Mouse (Mus musculus): ENCODE measurements around the gene Calr4. TPM values are rescaled to one million over a fixed set of nuclear protein-coding genes. Genes with fewer than 3 reads are reported as not detected.

Gene Calr4
- total and polyA plus RNA-seq, 3 experiments, result not detected

- in situ Hi-C loops (cut with MboI; ENCODE audit: low pct_ligation_motif_present, low pct_unique_long_range_greater_than_20kb, low sequenced_read_pairs) (no loop called here), dilution Hi-C loops (cut with MboI; ENCODE audit: extremely low pct_ligation_motif_present, extremely low pct_unique_long_range_greater_than_20kb, low sequenced_read_pairs) (no loop called here)
- no peaks in the 10 kb centered on the region for H3K36me3 ChIP-seq (replicated peaks in 1 of 2; ENCODE audit: control insufficient read depth in 1 of 2, insufficient read depth in 1 of 2, low read length in 1 of 2)
These were observed 20.3 kb upstream of the Calr4 start for GRCm38 (mm10) chr4:109213986-109214385.

GRCm38 (mm10) chr4:109218008-109218407 lies 16.3 kb upstream of the Calr4 start:
- H3K9ac ChIP-seq (ENCODE audit: insufficient read depth, low read depth), result no peak overlapping the region
- dilution Hi-C loops (cut with MboI; ENCODE audit: extremely low pct_ligation_motif_present, extremely low pct_unique_long_range_greater_than_20kb, low sequenced_read_pairs) (no loop called here), in situ Hi-C loops (cut with MboI; ENCODE audit: low pct_ligation_motif_present, low pct_unique_long_range_greater_than_20kb, low sequenced_read_pairs) (no loop called here)
- TF ChIP-seq ZNF384 (IDR thresholded peaks at IDR 0.05; ENCODE audit: low read depth, low read length), result no peak
- no peak for TF ChIP-seq TCF12 (IDR thresholded peaks at IDR 0.05; ENCODE audit: low read depth, low read length)
- no peak for TF ChIP-seq GABPA (IDR thresholded peaks at IDR 0.05; ENCODE audit: insufficient replicate concordance, low read depth, low read length)
- TF ChIP-seq SIN3A (IDR thresholded peaks at IDR 0.05; ENCODE audit: low read length), result no peak
- no peak for TF ChIP-seq NELFE (IDR thresholded peaks at IDR 0.05; ENCODE audit: low read depth, low read length)
- TF ChIP-seq MEF2A (IDR thresholded peaks at IDR 0.05; ENCODE audit: borderline replicate concordance, low read depth, low read length), result no peak
- TF ChIP-seq ZMIZ1 (IDR thresholded peaks at IDR 0.05; ENCODE audit: low read depth, low read length), result no peak
- TF ChIP-seq MYC (IDR thresholded peaks at IDR 0.05; ENCODE audit: low read depth, low read length), result no peak
- TF ChIP-seq ELF1 (IDR thresholded peaks at IDR 0.05; ENCODE audit: low read depth, low read length), result no peak
- no peak for TF ChIP-seq IRF4 (IDR thresholded peaks at IDR 0.05; ENCODE audit: low read depth, low read length)
- no peak for TF ChIP-seq EP300 (IDR thresholded peaks at IDR 0.05; ENCODE audit: low read length)
- TF ChIP-seq ZC3H11A (IDR thresholded peaks at IDR 0.05; ENCODE audit: low read depth, low read length), result no peak
- no peak for TF ChIP-seq MAX (IDR thresholded peaks at IDR 0.05; ENCODE audit: low read length)
- TF ChIP-seq POLR2AphosphoS2 (IDR thresholded peaks at IDR 0.05; ENCODE audit: low read depth, low read length), result no peak
- TF ChIP-seq BHLHE40 (IDR thresholded peaks at IDR 0.05; ENCODE audit: low read depth, low read length), result no peak
- no peak for TF ChIP-seq ZKSCAN1 (IDR thresholded peaks at IDR 0.05; ENCODE audit: borderline replicate concordance, low read depth, low read length)
- TF ChIP-seq HCFC1 (IDR thresholded peaks at IDR 0.05; ENCODE audit: low read depth, low read length), result no peak
- TF ChIP-seq POLR2A (IDR thresholded peaks at IDR 0.05; ENCODE audit: low read depth, low read length), result no peak
- TF ChIP-seq RAD21 (IDR thresholded peaks at IDR 0.05; ENCODE audit: low read depth, low read length), result no peak
- no peaks in the 10 kb centered on the region for H3K9me3 ChIP-seq (replicated peaks; ENCODE audit: low read length)
- H3K4me1 ChIP-seq (ENCODE audit: control insufficient read depth in 1 of 2, insufficient read depth in 2 of 2), result peaks cover 8 to 17% of the 10 kb centered on the region in 2 experiments; a peak in 3 of 4 replicates
- H3K4me3 ChIP-seq (replicated peaks in 1 of 3; ENCODE audit: low read depth in 2 of 3, low read length in 2 of 3, poor library complexity in 1 of 3), result no peak overlapping the region
- H3K79me2 ChIP-seq (replicated peaks; ENCODE audit: control insufficient read depth, extremely low read depth, insufficient read depth, poor library complexity, severe bottlenecking), result no peaks in the 10 kb centered on the region
- H3K4me2 ChIP-seq (ENCODE audit: insufficient read depth, low read depth, poor library complexity, severe bottlenecking), result no peak overlapping the region
- no peak overlapping the region for H3K27ac ChIP-seq (ENCODE audit: insufficient read depth, low read depth)
- no peaks in the 10 kb centered on the region for H3K27me3 ChIP-seq (replicated peaks)
- no peaks in the 10 kb centered on the region for H3K36me3 ChIP-seq (replicated peaks in 1 of 2; ENCODE audit: control insufficient read depth in 1 of 2, insufficient read depth in 1 of 2, low read length in 1 of 2)
- DNase-seq (ENCODE audit: extremely low read depth), result no peak

More at GRCm38 (mm10) chr4:109213986-109214385, 20.3 kb upstream of the Calr4 start:
- Histone ChIP-seq H3K9ac (ENCODE audit: insufficient read depth, low read depth) (no peak overlapping the region), H3K4me2 (ENCODE audit: insufficient read depth, low read depth, poor library complexity, severe bottlenecking) (no peak overlapping the region), H3K4me1 (ENCODE audit: control insufficient read depth in 1 of 2, insufficient read depth in 2 of 2) (peaks cover 12 to 13% of the 10 kb centered on the region in 2 experiments), H3K79me2 (replicated peaks; ENCODE audit: control insufficient read depth, extremely low read depth, insufficient read depth, poor library complexity, severe bottlenecking) (no peaks in the 10 kb centered on the region), H3K27me3 (replicated peaks) (peaks cover 1% of the 10 kb centered on the region), H3K4me3 (replicated peaks in 1 of 3; ENCODE audit: low read depth in 2 of 3, low read length in 2 of 3, poor library complexity in 1 of 3) (no peak overlapping the region), H3K27ac (ENCODE audit: insufficient read depth, low read depth) (no peak overlapping the region), H3K9me3 (replicated peaks; ENCODE audit: low read length) (no peaks in the 10 kb centered on the region)
- DNase-seq (ENCODE audit: extremely low read depth), result no peak
- TF ChIP-seq MAX (IDR thresholded peaks at IDR 0.05; ENCODE audit: low read length) (no peak), ETS1 (conservative IDR thresholded peaks at IDR 0.05; ENCODE audit: low read depth, low read length) (no peak), ZMIZ1 (IDR thresholded peaks at IDR 0.05; ENCODE audit: low read depth, low read length) (no peak), PAX5 (IDR thresholded peaks at IDR 0.05; ENCODE audit: low read length) (no peak), EP300 (IDR thresholded peaks at IDR 0.05; ENCODE audit: low read length) (no peak), ZC3H11A (IDR thresholded peaks at IDR 0.05; ENCODE audit: low read depth, low read length) (no peak), MEF2A (IDR thresholded peaks at IDR 0.05; ENCODE audit: borderline replicate concordance, low read depth, low read length) (no peak), MAZ (IDR thresholded peaks at IDR 0.05; ENCODE audit: low read depth, low read length) (no peak), TCF12 (IDR thresholded peaks at IDR 0.05; ENCODE audit: low read depth, low read length) (no peak), E2F4 (IDR thresholded peaks at IDR 0.05; ENCODE audit: insufficient replicate concordance, low read depth, low read length) (no peak), ZKSCAN1 (IDR thresholded peaks at IDR 0.05; ENCODE audit: borderline replicate concordance, low read depth, low read length) (no peak), NELFE (IDR thresholded peaks at IDR 0.05; ENCODE audit: low read depth, low read length) (no peak), IRF4 (IDR thresholded peaks at IDR 0.05; ENCODE audit: low read depth, low read length) (no peak)
